Mouse (Mus musculus) layer of hippocampus, adult 11-12 months (tissue): ENCODE measurements at regions not wholly inside any gene's neighbourhood (a gene's known extent, or its start where the extent isn't known, plus 50 kb on each side); places are given as distances from the start of the nearest gene placed in this dataset.

Source experiments
- DNase-seq: peaks from one replicate; pipeline ENCODE4 v3.0.0; 2022; ENCODE audit warnings: low spot score

GRCm38 (mm10) chr10:114083441-114083840 is 718.7 kb downstream of the Trhde start:
- DNase-seq = no peak

- no peak for DNase-seq
Observed at GRCm38 (mm10) chr10:114041991-114042390, 760.1 kb downstream of the Trhde start.

- DNase-seq = no peak
Observed at GRCm38 (mm10) chr10:114013427-114013826, 788.7 kb downstream of the Trhde start.

DNA sequence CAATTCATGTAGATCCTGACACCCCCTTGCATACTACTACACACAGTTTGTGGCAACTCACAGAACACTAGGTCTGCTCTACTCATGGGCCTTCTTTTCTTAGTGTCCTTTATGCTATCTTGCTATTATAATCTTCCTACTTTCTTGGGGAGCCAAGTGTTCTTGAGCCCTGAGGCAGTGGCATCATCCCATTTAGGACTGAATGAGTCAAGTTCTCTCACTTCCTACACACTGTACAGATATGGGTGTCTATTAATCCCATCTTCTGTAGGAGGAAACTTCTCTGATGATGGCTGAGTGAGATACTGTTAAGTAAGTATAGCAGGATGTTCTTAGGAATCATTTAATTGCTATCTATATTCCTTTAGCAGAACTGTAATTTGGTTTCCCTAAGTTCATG is 816.7 kb downstream of the Trhde start:
- DNase-seq = no peak

- no peak for DNase-seq
Observed at GRCm38 (mm10) chr10:113972826-113973225, 829.3 kb downstream of the Trhde start.

DNA sequence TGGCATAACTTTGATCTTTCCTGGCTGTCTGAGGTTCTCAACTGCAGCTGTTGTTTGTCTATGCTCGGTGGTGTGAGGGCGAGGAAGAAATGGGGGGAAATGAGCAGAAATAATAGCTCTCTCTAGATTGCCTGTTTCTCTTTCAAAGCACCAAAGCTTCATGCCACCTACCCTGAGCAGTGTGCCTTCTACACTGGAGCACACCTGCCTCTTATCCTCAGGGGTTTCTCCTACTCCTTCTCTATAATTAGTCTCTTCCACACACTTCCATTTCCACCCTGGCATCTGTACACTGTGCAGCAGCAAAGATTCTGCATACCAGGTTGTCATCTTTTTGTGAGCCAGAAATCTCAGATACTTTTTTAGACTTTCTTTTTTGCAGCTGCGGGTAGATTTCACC is 855.3 kb downstream of the Trhde start:
- no peak for DNase-seq

GRCm38 (mm10) chr10:113939524-113939923 is 862.6 kb downstream of the Trhde start:
- no peak for DNase-seq

DNA sequence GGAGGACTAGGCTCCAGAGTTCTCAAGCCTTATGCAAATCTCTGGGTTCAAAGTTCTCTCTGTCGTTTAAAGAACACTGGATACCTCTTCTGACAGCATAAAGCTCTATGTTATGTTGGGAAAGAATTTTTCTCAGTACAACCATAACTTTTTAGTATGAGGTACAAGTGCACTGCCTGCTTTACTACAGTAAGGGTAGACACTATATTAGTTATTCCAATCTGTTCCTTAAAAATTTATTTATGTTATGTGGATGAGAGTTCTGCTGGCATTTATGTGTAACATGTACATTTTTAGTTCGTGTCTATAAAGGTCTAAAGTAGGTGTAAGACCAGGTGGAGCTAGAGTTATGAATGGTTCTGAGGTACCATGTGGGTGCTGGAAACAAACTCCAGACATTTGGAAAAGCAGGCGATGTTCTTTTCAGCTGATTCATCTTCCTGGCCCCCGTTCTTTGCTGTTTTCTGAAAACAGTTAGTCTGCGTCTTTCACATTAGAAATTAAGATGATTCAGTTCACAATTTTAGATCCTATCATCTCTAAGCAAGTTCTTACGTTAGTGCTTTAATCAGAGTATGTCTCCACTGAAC is 871.8 kb downstream of the Trhde start:
- no peak for DNase-seq

DNA sequence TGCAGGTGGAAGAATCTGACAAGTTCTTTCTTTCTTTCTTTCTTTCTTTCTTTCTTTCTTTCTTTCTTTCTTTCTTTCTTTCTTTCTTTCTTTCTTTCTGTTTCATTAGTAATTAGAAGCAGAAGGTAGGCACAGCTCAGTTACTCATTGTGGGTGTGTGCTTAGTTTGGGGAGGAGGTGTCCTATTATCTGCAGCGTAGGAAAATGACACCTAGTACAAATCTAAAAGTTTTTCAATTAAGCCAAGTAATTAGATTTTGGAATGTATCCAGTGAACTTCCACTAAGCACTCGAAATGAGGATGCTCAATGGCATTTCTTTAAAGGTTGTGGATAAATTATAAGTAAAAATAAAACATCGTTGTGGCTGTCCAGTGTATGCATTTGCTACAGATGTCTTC is 885.4 kb downstream of the Trhde start:
- no peak for DNase-seq

- DNase-seq = no peak
Observed at GRCm38 (mm10) chr10:113902744-113903143, 899.4 kb downstream of the Trhde start.

DNA sequence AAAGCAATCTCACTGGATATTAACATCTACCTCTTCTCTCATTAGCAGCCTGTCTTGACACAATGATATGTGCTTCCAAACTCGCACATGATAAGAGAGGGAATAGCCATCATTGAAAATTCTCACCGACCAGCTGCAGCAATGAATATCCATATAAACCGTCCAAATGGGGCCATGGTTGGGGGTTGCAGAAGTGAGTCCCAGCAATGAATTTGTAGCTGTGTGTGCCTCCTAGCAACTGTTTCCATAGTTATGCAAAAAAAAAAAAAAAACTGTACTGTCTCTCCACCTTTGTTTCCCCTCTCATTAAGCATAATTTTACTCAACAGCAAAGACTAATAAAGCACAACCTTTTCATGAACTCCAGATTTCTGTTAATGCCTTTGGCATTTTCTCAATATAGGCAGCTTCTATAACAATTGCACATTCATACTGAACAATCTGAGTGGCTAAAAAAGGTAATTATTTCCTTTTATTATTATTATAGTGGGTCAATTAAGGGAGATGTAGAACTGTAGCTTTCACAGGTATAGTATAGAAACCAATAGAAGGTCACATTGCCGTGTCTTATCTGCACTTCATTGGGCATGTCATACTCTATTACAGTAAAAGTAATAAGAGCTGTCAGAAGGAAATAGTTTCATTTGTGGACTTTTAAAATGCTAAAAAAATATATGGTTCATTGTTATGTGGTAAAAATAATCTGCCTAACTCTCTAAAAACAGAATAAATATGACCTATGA is 927.5 kb downstream of the Trhde start:
- no peak for DNase-seq

GRCm38 (mm10) chr10:113824596-113824995 is 895.8 kb upstream of the Atxn7l3b start:
- peak; percentile 3 for DNase-seq
